Mouse (Mus musculus): ENCODE data around the gene Aamp. TPM values are rescaled to one million over a fixed set of nuclear protein-coding genes. Genes with fewer than 3 reads are reported as not detected.

Gene Aamp
- polyA plus RNA-seq, 1 experiment from 2014 or later: 261 TPM

DNA sequence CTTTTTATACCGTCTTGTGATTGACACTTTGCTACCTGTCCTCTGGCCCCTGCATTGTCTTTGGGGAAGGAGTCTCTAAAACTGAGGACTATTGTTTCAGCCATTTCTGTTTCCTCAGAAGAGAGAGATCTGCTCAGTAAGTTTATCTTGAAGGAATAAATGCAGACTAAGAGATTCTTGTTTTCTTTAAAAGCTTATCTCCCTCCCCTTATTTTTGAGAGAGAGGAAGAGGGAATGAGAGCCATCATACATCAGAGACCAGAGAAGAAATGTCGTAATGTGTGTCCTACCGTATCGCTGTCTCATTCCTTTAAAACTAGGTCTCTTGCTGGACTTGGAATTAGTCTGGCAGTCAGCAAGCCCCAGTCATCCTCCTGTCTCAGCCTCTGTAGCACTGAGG, 43.7 kb downstream of the Aamp start:
- no peaks in the 10 kb centered on the region for H3K9me3 ChIP-seq
- no peak overlapping the region for H3K4me2 ChIP-seq
- H3K36me3 ChIP-seq: peaks cover 5% of the 10 kb centered on the region; the same call in 1 of the 2 replicates
- no peak overlapping the region for H3K9ac ChIP-seq
- H3K4me3 ChIP-seq: no peak overlapping the region
- H3K4me1 ChIP-seq: peaks cover 36% of the 10 kb centered on the region
- no peak overlapping the region; the same call in 1 of the 2 replicates for H3K27ac ChIP-seq
- no peaks in the 10 kb centered on the region for H3K27me3 ChIP-seq
- 66% methylated on average over 4 of the region's 4 CpGs for WGBS
- ATAC-seq (ENCODE audit: borderline replicate concordance, extremely low read depth, low FRiP score, low TSS enrichment): no peak

DNA sequence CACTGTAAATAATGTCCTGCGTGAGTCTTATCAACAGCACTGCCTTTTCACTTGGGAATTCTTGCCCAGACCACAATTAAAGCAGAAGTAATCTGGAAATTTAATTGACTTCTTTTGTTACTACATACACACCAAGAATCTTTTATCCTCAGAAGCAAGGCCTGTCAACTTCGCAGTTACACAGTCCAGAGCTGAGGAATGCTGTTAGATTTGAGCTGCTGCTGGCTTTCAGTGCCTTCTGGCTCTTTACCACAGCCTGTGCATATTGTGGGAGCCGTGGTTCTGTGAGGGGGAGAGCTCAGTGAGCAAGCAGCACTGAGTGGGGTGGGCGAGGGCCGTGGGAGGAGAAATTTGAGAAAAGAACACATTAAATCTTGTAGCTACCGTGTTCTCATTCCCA, 44.2 kb downstream of the Aamp start:
- no peaks in the 10 kb centered on the region for H3K9me3 ChIP-seq
- H3K4me2 ChIP-seq: no peak overlapping the region
- WGBS: 53% methylated on average over 6 of the region's 6 CpGs
- H3K4me3 ChIP-seq: no peak overlapping the region
- H3K4me1 ChIP-seq: peaks cover 41% of the 10 kb centered on the region
- H3K9ac ChIP-seq: no peak overlapping the region
- ATAC-seq (ENCODE audit: borderline replicate concordance, extremely low read depth, low FRiP score, low TSS enrichment): no peak
- no peak overlapping the region; the same call in 1 of the 2 replicates for H3K27ac ChIP-seq
- no peaks in the 10 kb centered on the region for H3K27me3 ChIP-seq
- H3K36me3 ChIP-seq: 0 out of 2 replicates have a peak, but pooled peaks cover 5% of the 10 kb centered on the region

DNA sequence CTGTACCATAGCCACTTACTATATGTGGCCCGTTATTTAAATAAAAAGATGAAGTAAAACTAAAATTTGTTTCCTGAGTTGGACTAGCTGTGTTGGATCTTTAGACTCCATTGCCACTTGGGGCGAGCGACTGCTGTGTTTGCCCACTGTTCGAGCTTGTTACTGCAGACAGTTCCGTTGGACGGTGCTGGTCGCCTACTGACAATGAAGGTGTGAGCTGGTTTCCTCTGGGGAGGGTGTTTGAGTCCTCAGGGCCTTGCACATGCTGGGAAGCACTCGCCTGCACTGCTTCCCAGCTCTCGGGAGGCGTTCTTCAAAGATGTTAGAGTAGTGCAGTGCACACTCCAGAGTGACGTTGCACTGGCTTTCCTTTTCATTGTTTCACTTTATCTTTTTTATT, 44.9 kb downstream of the Aamp start:
- H3K4me1 ChIP-seq: peaks cover 41% of the 10 kb centered on the region
- no peaks in the 10 kb centered on the region for H3K27me3 ChIP-seq
- H3K36me3 ChIP-seq: 0 out of 2 replicates have a peak, but pooled peaks cover 5% of the 10 kb centered on the region
- H3K9me3 ChIP-seq: no peaks in the 10 kb centered on the region
- H3K4me3 ChIP-seq: no peak overlapping the region
- 48% methylated on average over 11 of the region's 11 CpGs for WGBS
- H3K9ac ChIP-seq: no peak overlapping the region
- no peak overlapping the region for H3K27ac ChIP-seq
- no peak for ATAC-seq (ENCODE audit: borderline replicate concordance, extremely low read depth, low FRiP score, low TSS enrichment)
- peak overlapping the region; percentile 88 for H3K4me2 ChIP-seq

DNA sequence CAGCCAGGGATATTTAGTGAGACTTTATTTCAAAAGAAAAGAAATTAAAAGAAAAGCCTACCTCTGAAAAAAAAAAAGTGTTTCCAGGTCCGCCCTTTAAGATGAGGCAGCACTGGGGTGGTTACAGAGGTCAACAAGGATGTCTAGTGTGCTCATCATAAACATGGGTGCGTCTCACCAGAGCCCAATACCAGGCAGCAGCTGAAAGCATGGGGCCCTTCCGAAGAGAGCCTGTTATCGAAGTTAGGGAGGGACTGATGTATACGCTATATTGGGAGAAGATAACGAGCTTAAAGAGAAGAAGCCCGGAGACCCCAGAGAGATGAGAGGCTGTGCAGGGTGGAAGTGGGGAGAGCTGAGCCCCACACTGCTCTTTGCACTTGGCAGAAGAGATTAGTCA, 45.4 kb downstream of the Aamp start:
- Histone ChIP-seq H3K36me3 (0 out of 2 replicates have a peak, but pooled peaks cover 3% of the 10 kb centered on the region), H3K4me3 (no peak overlapping the region), H3K9ac (no peak overlapping the region), H3K27me3 (no peaks in the 10 kb centered on the region), H3K4me1 (peaks cover 41% of the 10 kb centered on the region), H3K4me2 (peak overlapping the region; percentile 88), H3K9me3 (no peaks in the 10 kb centered on the region), H3K27ac (no peak overlapping the region)
- WGBS: 42% methylated on average over 7 of the region's 7 CpGs
- ATAC-seq (ENCODE audit: borderline replicate concordance, extremely low read depth, low FRiP score, low TSS enrichment): no peak

DNA sequence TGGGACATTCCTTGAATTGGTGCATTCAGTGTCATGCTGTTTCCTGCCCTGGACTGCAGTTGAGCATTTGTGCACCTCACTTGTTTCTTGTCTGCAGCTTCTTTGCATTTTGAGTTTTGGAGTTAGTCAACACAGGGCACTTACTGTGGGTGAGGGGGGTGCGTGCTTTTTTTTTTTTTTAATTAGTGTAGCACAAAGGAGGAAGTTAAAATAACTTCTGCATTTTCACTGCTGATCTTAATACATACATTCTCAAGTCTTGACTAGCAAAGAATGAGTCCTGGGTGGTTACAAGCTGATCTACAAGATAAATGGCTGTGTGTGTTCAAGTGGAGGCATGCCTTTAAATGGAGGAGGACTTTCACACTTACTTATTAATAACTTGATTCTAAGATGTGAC, 46.4 kb downstream of the Aamp start:
- ATAC-seq (ENCODE audit: borderline replicate concordance, extremely low read depth, low FRiP score, low TSS enrichment): no peak
- Histone ChIP-seq H3K36me3 (no peaks in the 10 kb centered on the region), H3K27me3 (no peaks in the 10 kb centered on the region), H3K4me3 (peak overlapping the region; percentile 99), H3K4me2 (peak overlapping the region; percentile 88), H3K4me1 (peaks cover 41% of the 10 kb centered on the region), H3K27ac (no peak overlapping the region), H3K9ac (peak overlapping the region; percentile 91; the same call in 1 of the 2 replicates), H3K9me3 (no peaks in the 10 kb centered on the region)
- 52% methylated on average over 1 of the region's 1 CpGs for WGBS

DNA sequence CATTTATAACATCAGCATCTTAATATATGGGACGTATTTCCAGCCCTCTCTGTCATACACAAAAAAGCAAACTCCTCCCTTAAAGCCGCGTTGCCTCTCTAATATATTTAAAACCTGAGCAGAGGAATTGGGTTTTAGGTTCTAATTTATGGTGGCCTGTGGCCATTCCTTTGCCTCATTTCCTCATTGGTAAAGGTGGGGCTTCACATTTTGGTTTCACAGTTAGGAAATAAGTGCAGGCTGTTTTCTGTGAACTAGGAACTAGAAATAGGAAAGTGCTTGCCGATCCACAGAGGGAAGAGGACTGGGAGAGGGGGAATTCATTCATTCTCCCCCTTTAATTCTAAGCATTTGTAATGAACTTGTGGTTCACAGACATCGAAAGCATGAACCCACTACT, 46.9 kb downstream of the Aamp start:
- Histone ChIP-seq H3K4me2 (peak overlapping the region; percentile 88), H3K27ac (no peak overlapping the region), H3K9ac (peak overlapping the region; percentile 91), H3K4me3 (peak overlapping the region; percentile 99), H3K4me1 (peaks cover 41% of the 10 kb centered on the region), H3K9me3 (no peaks in the 10 kb centered on the region), H3K27me3 (no peaks in the 10 kb centered on the region), H3K36me3 (no peaks in the 10 kb centered on the region)
- WGBS: 28% methylated on average over 5 of the region's 5 CpGs
- ATAC-seq (ENCODE audit: borderline replicate concordance, extremely low read depth, low FRiP score, low TSS enrichment): no peak

DNA sequence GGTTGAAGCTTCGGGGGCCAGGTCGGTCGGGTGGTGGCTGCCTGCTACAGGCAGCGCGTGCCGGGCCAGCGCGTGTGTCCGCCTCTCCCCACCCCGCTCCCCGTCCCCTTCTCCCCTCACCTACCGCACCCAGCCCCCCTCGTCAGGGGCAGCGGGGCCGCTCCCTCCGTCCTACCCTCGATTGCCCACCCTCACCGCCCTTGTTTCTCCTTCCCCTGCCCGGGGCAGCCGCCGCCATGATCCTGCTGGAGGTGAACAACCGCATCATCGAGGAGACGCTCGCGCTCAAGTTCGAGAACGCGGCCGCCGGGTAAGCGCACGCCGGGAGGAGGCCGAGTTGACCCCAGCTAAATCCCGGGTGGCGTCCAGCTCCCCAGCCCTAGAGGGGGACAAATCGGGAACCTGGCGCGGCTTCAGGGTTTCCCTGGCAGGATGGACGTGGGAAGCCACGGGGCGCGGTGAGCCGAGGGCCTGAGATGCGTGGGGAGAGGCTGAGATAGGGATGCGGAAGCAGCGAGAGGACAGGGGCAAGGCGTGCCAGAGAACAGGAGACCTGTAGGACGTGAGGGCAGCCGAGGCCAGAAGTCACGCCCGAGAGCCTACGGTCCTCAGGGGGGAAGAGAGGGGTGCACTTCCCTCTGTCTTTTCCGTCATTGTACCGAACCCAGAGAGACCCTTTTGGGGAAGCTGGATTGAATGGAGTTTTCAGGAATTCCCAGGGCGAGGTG, 47.8 kb downstream of the Aamp start:
- H3K27me3 ChIP-seq: no peaks in the 10 kb centered on the region
- under 1% methylated on average over 56 of the region's 57 CpGs for WGBS
- H3K27ac ChIP-seq: peak overlapping the region; percentile 88
- peak overlapping the region; percentile 99 for H3K4me3 ChIP-seq
- no peaks in the 10 kb centered on the region for H3K36me3 ChIP-seq
- H3K4me2 ChIP-seq: peak overlapping the region; percentile 88
- peak; percentile 29 for ATAC-seq (ENCODE audit: borderline replicate concordance, extremely low read depth, low FRiP score, low TSS enrichment)
- H3K9me3 ChIP-seq: no peaks in the 10 kb centered on the region
- H3K9ac ChIP-seq: peak overlapping the region; percentile 91
- peaks cover 41% of the 10 kb centered on the region for H3K4me1 ChIP-seq

DNA sequence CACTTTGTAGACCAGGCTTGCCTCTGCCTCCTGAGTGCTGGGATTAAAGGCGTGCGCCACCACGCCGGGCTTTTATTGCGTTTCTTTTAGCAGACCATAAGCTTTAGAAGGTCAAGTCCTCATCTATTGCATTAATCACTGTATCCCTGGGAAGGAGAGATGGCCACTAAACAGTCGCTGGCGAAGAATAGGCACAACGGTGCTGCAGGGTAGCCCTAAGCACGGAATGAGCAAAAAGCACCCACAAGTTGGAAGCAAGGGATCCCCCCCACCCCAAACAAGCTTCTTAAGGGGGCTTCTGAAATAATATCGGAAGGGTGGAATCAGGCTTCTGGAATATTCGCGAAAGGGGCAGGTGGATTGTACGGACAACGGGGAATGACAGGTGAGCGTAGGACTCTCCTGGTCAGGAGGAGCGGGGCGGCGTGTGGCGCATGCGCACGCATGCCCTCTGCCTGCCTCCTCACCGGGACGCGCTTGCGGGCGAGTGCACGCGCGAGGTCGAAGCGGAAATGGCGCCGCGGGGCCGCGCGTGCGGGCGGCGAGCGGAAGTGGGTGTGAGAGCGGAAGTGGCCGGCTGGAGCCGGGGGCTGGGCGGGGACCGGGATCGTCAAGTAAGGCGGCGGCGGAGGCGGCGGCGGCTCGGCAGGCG, 48.5 kb downstream of the Aamp start, which contains the start of gene Arpc2:
Gene Arpc2, plus strand, starts transcription at position 147 of the 652 bp plus-strand sequence.
- peak; percentile 95 for ATAC-seq (ENCODE audit: borderline replicate concordance, extremely low read depth, low FRiP score, low TSS enrichment)
- Histone ChIP-seq H3K4me1 (peaks cover 39% of the 10 kb centered on the region), H3K4me2 (peak within 1 kb of the TSS; percentile 88), H3K4me3 (peak within 1 kb of the TSS; percentile 99), H3K9ac (peak within 1 kb of the TSS; percentile 91), H3K27ac (peak within 1 kb of the TSS; percentile 88), H3K9me3 (no peaks in the 10 kb centered on the region), H3K27me3 (no peaks in the 10 kb centered on the region), H3K36me3 (no peaks in the 10 kb centered on the region)
- 2% methylated on average over 53 of the region's 55 CpGs for WGBS

DNA sequence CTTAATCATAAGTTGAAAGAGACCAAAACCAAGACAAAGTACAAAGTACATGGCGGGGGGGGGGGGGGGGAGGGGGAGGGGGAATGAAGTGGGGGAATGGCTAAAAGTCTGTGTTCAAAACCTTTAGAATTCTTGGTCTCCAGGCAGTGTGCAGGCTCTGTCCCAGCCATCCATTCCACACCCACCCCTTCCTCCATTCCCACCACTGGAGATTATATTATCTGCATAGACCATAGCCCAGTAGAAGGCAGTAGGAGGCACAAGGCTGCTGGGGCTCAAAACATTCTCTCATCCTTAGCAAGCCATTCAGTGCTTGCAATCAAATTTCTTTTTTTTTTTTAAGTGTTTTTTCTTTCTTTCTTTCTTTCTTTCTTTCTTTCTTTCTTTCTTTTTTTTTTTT, 53.5 kb downstream of the Aamp start:
- Histone ChIP-seq H3K27ac (no peak overlapping the region), H3K4me1 (peaks cover 6% of the 10 kb centered on the region; the same call in 1 of the 2 replicates), H3K9ac (no peak overlapping the region), H3K9me3 (no peaks in the 10 kb centered on the region), H3K36me3 (no peaks in the 10 kb centered on the region), H3K4me2 (no peak overlapping the region), H3K27me3 (no peaks in the 10 kb centered on the region), H3K4me3 (no peak overlapping the region)
- ATAC-seq (ENCODE audit: borderline replicate concordance, extremely low read depth, low FRiP score, low TSS enrichment): no peak
- 50% methylated on average over 1 of the region's 1 CpGs for WGBS

DNA sequence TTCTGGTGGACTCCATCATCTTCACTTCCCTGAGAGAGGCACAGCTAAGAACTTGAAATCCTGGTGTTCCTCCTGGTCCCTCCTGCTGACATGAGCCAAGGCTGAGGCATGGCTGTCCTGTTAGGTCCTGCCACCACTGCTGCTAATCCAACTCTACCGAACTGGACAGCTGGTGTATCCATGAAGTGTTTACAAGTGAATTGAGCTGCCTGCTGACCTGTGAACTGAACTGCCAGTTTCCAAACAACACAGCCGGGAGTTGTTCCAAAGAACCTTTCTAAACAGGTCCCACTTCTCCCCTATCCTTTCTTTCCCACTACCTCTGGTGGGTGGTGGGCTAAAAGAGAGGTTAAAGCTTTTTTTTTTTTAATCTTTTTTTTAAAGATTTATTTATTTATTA, 54.6 kb downstream of the Aamp start:
- H3K9ac ChIP-seq: no peak overlapping the region
- H3K4me1 ChIP-seq: no peaks in the 10 kb centered on the region
- no peaks in the 10 kb centered on the region for H3K27me3 ChIP-seq
- no peak overlapping the region for H3K27ac ChIP-seq
- H3K4me3 ChIP-seq: no peak overlapping the region
- WGBS: 29% methylated on average over 2 of the region's 2 CpGs
- ATAC-seq (ENCODE audit: borderline replicate concordance, extremely low read depth, low FRiP score, low TSS enrichment): no peak
- H3K4me2 ChIP-seq: no peak overlapping the region
- no peaks in the 10 kb centered on the region for H3K36me3 ChIP-seq
- H3K9me3 ChIP-seq: no peaks in the 10 kb centered on the region
